ENCODE assay signal across 13 mouse cellular contexts in the genomic region with DNA sequence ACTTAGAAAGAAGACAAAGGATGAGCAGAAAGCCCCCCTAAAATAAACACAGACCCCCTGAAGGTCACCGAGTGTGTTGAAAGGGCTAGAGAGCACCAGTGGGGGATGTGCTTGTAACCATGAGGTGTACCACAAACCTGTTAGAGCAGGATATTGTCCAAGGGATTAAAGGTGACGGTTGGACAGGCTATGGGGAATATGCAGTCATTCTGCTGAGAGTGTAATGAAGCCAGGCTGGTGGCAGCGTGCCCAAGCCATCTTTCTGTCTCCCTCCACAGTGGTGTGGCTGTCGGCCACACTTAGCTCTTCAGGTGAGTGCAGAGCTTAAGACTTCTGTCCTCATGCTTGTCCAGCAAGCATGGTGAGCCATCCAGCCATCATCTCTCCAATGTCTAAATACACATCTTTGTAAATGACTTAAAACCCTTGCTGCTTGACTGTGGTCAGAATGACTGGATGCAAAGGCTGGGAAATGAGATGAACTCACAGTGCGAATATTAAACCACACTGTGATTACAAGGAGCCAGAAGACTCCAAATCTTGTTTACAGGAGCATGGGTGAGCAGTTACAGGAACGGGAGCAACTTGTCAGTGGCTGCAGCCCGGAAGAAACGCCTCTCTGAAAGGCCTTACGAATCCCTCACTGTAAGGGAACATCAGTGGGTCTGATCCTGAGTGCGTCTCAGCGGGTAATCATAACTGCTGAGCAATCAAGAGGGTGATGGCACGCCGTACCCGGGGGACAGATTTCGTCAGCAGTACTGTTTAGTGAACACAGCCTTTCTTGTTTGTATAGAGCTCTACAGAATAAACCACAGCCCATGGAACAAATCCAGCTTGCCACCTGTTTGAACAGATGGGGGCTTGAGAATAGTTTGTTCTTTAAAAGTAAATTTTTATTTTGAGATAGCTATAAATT. TPM values are rescaled to one million over a fixed set of nuclear protein-coding genes. Genes with fewer than 3 reads are reported as not detected.
DNase-seq lines count a peak whose midpoint lies in the region.
"Had no signal": no experiment of that assay in that cellular context is flagged by ENCODE, and none has a peak within 500 bp of the region (broad histone marks: within the 10 kb centered on the region; RNA-seq: fewer than 3 reads in every experiment).

No protein-coding gene starts in this region.

- DNase-seq in cerebellum, postnatal 25 days, result peak; percentile 20 to 54
- no peak for DNase-seq in cerebellum, adult 9-11 months
- peak; percentile 51 for DNase-seq in left cerebral cortex, postnatal 4 days
- no peak for DNase-seq in left cerebral cortex, adult 9 months (ENCODE audit: low spot score in 2 of 2)
- peak; percentile 22 for DNase-seq in Muller cell, postnatal 12 days (ENCODE audit: inconsistent ontology term)
- DNase-seq in layer of hippocampus, adult 9-11 months, result peak; percentile 36
- no peak for DNase-seq in adrenal gland, adult 18-20 months (ENCODE audit: low spot score in 2 of 2)
- no peak for DNase-seq in heart, adult 11 months
- DNase-seq: cerebellum, adult 8-10 months; kidney, adult 8-10 months; kidney, postnatal 4 days; lung, adult 18-20 months; thymus, adult 2 months had no signal

- intact Hi-C loops in left cerebral cortex, postnatal 4 days (cut with DNase I), result no loop called here

RNA-seq across cellular contexts. Expression of gene Smco4, which starts 59.0 kb away (rescaled TPM):
- total RNA-seq in left cerebral cortex, postnatal 4 days (2021), result 1 to 10 TPM; 5.2 to 6.8 TPM
- total RNA-seq in adrenal gland, adult 18-20 months (2021), result 10 to 100 TPM; 16.6 to 28.7 TPM

Comparison
In these comparisons a context has a peak if more than half of its experiments do, and no peak if none do; other contexts are left out.
1. DNase-seq: peak in cerebellum, postnatal 25 days (2 of 2), left cerebral cortex, postnatal 4 days (single experiment), Muller cell, postnatal 12 days (single experiment) and layer of hippocampus, adult 9-11 months (single experiment); none in cerebellum, adult 9-11 months (single experiment), left cerebral cortex, adult 9 months (0 of 2), adrenal gland, adult 18-20 months (0 of 2) and heart, adult 11 months (single experiment).